Mouse (Mus musculus): ENCODE measurements at regions not wholly inside any gene's neighbourhood (a gene's known extent, or its start where the extent isn't known, plus 50 kb on each side); places are given as distances from the start of the nearest gene placed in this dataset.

DNA sequence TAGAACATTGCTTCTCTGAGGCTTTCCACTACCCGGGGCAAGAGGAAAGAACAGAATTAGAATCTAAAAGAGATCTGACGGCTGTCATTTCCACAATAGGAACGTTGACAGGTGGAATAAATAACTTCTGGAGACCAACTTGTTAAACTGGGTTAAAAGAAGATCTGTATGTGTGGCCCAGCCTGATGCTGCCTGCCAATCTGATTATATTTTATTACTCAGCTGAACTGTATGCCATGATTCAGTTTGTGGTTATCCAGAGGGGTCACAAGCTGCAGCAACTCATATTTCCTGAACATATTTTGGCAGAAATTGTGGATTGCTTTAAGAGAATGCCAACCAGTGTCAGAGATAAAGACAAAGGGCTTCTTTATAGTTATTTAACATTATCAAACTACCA lies 224.5 kb upstream of the Pter start:
- no peak for TF ChIP-seq CTCF (IDR thresholded peaks at IDR 0.05; ENCODE audit: control insufficient read depth, insufficient read depth, low read length)
- no peak for TF ChIP-seq POLR2A (IDR thresholded peaks at IDR 0.05; ENCODE audit: borderline replicate concordance, control insufficient read depth, low read depth, low read length)
